Mouse (Mus musculus) heart, postnatal 4 days (tissue): Measurements from ENCODE around the gene Pkib. TPM values are rescaled to one million over a fixed set of nuclear protein-coding genes. Genes with fewer than 3 reads are reported as not detected.
A peak's percentile ranks its signal among the peaks of the same experiment; 100 is the strongest.

Experiments
- DNase-seq: peaks from one replicate; pipeline ENCODE4 v3.0.0; 2021
- total RNA-seq, 2 experiments: library from RNA; stranded (reverse); gene quantifications; 2 replicates each; pipeline ENCODE4 v1.2.3; 2021

The Pkib gene
- total RNA-seq, 2 experiments from 2014 or later: 0.61 to 1.4 TPM

DNA sequence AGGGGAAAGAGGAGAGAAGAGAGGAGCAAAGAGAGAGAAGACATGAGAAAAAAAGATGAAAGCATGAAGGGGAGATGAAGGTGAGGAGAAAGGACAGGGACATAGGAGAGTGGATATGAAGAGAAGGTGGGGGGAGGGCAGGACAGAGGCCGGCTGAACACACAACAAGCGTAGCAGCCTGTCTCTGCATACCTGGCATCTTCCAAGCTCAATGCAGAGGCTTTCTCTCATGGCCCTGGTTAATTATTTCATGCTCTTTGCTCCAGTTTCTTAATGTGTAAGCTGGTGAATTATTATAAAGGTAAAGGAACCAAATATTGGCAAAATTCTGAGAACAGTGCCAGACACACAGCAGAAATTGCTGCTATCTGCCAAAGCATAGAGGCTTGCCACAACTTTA, 109.6 kb downstream of the Pkib start:
- DNase-seq: no peak

DNA sequence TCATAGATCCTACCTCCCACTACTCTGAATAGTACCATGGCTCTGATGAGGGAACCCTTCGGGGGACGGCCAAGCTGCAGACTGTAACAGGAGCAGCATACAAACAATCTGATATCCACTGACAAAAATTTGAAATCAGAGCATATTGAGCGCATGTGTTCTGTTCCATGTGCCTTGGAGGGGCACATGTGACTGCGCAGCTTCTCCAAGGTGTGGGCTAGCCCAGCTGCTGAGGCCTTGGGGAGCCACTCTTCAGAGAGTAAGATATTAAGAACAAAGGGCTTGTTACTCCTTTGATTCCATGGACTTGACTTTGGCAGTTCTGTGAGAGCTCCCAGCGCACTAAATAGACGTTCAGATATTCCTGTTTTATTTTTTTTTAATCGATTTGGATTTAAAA, 111.3 kb downstream of the Pkib start:
- no peak for DNase-seq

DNA sequence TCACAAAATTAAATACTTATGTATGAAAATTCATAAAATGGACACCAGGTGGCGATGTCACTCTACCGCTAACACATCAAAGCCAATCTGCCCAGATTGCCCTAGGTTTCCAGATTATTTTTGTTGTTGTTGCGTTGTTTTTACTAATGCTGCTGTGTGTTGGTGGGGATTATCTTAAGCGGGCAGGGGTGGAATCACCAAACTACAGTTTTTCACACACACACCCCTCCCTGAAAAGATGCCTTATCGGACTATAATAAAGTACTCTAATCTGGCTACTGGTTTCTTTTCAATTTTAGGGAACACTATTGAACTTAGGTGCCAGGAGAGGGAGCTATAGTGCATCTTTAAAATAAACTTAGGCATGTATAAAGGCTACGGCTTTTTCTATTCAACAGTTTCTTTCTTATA, 111.8 kb downstream of the Pkib start:
- DNase-seq: peak; percentile 25

DNA sequence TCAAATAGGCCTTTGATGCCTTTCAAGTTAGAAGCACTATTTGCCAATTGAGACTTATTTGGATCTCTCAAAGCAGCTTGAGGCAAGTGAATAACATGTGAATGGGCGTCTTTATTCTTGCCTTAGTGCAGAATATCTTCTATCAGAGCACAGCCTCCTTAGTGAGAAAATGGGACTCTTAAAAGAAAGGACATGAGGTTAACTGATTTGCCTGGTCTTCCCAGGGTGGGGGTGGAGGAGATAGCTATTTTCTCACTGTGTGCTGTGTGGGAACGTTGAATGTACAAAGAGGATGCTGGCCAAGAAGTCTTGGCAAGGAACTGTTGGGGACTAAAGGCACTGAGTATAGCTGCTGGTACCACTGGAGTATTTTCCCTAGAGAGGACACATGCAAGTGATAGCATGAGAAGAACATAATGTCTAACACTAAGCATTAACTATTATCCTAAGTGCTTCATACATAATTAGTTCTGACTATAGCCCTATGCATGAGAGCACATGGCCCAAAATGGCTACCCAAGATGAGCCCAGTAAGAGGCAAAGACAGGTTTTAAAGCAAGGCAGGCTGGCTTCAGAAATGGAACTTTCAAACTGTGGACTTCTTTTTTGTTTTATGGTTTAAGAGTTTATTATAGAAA, 112.5 kb downstream of the Pkib start:
- no peak for DNase-seq

DNA sequence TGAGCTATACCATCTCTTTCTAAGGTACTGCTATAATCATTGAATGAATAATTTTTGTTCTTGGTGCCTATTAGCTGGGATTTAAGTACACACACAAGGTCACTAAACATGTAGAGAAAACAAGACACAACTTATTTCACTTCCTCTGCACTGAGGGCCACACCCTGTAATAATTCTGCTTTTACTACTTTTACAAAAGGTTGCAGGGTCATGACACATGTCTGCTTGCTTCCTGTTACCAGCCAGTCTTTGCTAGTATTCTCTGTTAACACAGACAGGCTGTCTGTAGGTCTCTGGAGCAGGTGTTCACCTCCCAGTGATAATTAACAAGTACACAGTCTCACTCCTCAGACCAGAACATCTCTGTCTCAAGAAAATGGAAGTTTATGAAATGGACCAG, 113.7 kb downstream of the Pkib start:
- no peak for DNase-seq

DNA sequence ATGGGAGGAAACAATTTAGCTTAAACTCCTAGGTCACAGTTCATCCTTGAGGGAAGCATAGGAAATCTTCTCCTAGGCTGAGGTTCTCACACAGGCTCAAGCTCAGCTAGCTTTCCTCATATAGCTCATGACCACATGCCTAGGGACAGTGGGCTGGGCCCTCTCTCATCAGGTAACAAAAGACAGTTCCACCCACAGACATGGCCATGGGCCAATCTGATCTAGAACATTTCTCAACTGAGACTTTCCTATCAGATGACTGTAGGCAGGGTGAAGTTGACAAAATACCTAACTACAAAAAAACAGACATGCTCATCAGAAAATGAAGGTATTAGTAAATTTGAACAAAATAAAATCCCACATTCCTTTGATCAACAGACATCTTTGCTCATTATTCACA, 115.3 kb downstream of the Pkib start:
- no peak for DNase-seq

DNA sequence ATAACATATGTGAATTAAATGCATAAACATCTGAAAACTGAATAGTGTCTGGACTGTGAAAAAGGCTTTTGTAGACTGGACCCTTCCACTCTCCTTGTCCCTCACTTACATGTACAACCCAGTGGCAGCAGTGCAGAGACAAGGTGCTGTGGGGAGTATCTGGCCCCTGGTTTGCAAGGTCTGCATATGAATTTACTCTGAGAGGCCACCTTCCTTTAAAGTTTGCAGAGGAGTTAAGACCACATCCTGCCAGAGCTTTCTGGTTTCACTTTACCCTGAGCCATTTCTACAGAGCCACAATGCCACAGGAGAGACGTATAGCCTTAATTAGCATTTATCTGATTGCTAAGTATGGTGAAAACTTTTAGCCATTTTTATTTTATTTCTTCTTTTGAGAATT, 121.6 kb downstream of the Pkib start:
- DNase-seq: no peak

DNA sequence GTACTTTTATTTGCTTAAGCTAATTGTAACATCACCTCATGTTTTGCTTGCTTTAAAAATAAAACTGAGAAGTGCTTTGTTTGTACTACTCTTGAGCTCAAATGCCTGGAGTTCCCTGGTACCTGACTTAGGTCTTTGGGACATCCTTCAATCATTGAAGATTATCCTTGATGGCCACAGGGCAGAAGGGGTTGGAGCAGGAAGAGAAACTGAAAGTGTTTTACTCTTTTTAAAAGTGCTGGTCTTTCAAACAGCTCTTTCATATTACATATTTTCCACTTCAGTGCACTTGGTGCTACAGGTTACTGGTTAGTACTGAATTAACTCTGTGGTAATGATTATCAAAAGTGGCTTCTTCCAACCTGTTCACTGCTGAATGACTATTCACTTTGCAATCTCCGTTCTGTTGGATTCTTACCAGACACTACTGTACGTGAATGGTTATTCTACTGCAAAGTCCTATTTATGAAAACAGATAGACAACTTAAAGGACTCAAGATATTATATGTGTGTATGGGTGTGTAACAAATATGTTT, 123.5 kb downstream of the Pkib start:
- DNase-seq: no peak

DNA sequence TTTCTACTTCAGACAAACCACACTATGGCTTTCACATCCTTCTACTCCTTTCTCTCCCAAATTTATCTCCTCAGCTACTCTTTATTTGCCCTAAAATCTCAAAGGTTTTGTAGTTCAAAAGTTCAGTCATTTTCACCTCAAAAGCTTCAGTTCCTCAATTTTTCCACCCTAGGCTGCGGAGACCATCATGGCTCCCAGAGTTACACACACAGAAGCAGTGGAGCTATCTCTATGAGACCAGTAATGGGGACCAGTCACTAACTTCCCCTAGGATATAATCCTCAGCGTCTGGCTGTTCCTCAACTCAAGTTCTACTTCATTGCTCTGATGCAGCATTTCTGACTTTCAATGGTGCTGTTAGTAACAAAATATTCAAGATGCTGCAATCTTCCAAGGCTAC, 127.2 kb downstream of the Pkib start:
- DNase-seq: no peak

DNA sequence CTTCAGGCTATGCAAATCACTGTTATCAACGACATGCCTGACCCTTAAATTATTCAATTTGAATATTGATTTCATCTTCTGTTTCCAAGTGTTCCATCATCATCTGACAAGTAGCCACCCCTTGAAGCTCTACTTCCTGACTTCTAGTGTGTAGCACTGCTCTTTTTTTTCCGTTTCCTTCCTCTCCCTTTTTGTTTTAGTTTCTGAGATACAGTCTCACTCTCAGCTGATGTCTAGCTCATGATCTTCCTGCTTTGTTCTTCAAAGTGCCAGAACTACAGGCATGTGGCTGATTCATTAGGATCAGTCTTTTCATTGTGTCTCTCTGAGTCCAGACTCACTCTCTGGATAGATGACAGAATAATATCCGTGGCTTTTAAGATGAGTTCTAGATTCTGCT, 128.9 kb downstream of the Pkib start:
- DNase-seq: no peak

DNA sequence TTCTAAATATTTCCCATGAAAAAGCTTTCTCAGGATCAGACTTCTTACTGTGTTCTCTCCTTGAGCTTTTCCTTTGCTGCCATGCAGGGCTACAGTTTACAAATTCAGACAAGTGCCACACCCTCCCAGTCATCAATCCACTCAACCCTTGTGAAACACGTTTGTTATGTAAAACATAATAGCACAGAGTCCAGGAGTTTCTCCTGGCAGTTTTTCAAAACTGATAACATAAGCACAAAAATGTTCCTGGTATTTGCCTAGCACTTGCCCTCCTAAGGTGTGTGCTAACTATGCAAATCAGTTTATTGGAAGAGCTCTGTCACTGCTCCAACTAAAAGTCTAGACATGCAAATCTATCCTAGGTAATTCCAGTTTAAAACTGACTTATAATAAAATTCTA, 131.3 kb downstream of the Pkib start:
- DNase-seq: no peak

DNA sequence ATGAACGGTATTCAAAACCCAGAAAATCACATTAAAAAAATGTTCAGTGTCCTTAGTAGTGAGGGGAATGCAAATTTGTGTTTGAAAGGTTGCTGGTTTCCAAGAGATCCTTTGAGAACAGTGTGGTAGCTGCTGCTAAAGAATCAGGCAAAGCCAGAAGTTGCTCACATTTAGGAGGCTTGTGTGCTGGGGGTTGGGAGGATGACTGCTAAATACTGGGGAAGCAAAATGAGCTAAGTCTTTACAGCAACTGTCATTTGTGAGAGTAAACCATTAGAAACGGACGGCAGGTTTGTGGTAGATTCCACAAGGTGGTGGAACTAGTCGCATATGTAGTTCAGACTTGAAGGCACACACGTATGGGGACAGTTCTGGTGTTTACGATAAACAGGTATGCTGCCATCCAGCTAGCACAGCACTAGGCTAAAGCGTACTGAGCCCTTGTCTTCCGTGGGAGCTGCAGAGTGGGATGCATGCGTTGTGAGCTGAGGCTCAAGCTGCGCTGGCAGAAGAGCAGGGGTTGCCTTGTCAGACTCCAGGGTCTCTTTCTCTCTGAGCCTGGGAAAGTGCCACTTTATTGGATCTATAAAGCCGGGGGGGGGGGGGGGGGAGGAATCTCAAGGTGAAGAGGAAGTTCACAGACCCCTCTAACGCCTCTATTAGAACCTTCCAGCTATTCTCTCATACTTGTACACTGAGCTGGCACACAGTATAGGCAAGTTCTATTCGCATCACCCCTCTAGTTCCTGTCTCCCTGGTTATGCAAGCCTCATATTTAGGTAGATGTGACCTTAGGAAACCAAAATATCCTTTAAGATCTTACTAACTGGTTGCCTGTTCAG, 151.7 kb downstream of the Pkib start:
- DNase-seq: no peak

DNA sequence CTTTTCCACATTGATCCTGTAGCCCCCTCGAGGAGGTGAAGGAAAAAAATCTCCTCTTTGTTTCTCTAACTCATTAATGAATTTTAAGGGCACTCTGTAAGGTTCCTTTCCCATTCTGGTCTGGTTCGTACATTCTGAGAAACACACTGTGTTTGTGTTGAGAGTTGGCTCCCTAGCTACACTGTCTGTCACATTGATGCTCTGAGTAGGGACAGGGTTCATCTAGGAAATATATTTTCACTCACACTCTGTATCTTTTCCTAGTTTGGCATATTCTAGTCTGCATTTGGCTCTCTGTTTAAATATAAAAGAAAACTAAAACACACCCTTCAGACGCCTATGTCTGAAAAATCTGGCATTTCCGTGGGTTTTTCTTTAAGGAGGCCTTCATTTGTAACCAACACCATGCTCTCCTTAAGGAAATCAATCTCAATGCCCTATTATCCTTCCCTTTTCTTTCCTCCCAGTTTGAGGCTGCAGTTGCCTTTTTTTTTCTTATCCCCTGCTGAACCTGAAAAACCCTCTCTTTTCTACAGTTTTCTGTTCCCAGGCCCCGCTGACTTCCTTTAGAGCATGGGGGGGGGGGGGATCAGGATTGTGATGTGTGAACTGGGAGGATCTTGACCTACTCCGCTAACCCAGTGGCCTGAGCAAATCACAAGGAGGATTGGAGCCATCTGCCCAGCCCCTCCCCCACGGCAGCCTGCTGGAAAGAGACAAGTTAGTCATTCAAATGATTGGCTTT, 152.5 kb downstream of the Pkib start:
- DNase-seq: peak; percentile 72

DNA sequence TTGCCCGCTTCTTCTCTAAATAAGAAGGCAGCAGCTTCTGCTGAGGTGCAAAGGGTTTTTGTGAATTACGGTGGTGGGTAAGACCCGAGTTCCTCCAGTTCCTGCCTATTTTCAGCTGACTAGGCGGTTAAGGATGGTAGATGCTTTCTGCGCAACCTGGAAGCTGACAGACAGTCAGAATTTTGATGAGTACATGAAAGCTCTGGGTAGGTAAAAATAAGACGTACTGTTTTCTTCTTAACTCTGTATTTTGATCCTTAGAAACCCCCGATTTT, 153.0 kb downstream of the Pkib start, which contains the start of gene Fabp7:
Gene Fabp7 (plus strand): TSS at position 6 of the 275 bp plus-strand sequence.
- DNase-seq: no peak

DNA sequence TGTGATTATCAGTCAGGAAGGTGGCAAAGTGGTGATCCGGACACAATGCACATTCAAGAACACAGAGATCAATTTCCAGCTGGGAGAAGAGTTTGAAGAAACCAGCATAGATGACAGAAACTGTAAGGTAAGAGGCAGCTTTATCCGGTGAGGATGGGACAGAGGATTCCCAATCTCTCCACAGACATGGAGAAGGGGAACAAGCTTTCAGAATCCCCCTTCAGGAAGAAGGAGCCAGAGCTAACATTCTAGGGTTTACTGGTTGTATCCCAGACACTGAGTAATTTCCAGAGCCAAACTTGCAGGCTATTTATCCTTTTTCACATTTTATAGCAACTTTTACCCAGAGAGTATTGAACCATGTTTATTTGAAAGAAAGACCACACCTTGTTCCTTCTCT, 153.8 kb downstream of the Pkib start:
- no peak for DNase-seq

Other genes starting within 250 kb of the Pkib start
- gene Hsf2, start 145.6 kb upstream of the Pkib start, total RNA-seq: 10 to 100 TPM; 23.6 to 24.6 TPM
- 100 to 1,000 TPM; 212 to 222 TPM for gene Serinc1, start 99.5 kb upstream of the Pkib start, total RNA-seq
- gene Fabp7, start 152.9 kb downstream of the Pkib start, total RNA-seq: 1 to 10 TPM; 2.7 to 3.6 TPM
- 10 to 100 TPM; 28.6 to 36.2 TPM for gene Smpdl3a, start 162.4 kb downstream of the Pkib start, total RNA-seq